Mouse (Mus musculus) layer of hippocampus, adult 9-10 months (tissue): Measurements from ENCODE around the gene Slc30a9.
A peak's percentile ranks its signal among the peaks of the same experiment; 100 is the strongest.

Experiments used
- DNase-seq: peaks from one replicate; pipeline ENCODE4 v3.0.0; 2022; ENCODE audit warnings: low spot score

The Slc30a9 gene

GRCm38 (mm10) chr5:67306698-67307521 is at the start of gene Slc30a9:
Slc30a9 (plus strand) TSS chr5:67306955.
- peak; percentile 54 for DNase-seq

GRCm38 (mm10) chr5:67258473-67258872 is 48.3 kb upstream of the Slc30a9 start:
- DNase-seq: no peak

- no peak for DNase-seq
Measured at GRCm38 (mm10) chr5:67260159-67260530, 46.6 kb upstream of the Slc30a9 start.

GRCm38 (mm10) chr5:67260531-67261371 is 46.0 kb upstream of the Slc30a9 start, which contains the start of gene Tmem33:
Tmem33 (plus strand) TSS chr5:67260565.
- peak; percentile 89 for DNase-seq

GRCm38 (mm10) chr5:67262964-67263363 is 43.8 kb upstream of the Slc30a9 start:
- DNase-seq: no peak

GRCm38 (mm10) chr5:67266106-67266505 is 40.6 kb upstream of the Slc30a9 start:
- no peak for DNase-seq

GRCm38 (mm10) chr5:67269309-67269708 is 37.4 kb upstream of the Slc30a9 start:
- no peak for DNase-seq

- no peak for DNase-seq
Measured at GRCm38 (mm10) chr5:67279407-67279806, 27.3 kb upstream of the Slc30a9 start.

GRCm38 (mm10) chr5:67279840-67280239 is 26.9 kb upstream of the Slc30a9 start:
- no peak for DNase-seq

- DNase-seq: no peak
Measured at GRCm38 (mm10) chr5:67280400-67280799, 26.4 kb upstream of the Slc30a9 start.

- DNase-seq: no peak
Measured at GRCm38 (mm10) chr5:67295029-67295428, 11.7 kb upstream of the Slc30a9 start.

- DNase-seq: no peak
Measured at GRCm38 (mm10) chr5:67295682-67296081, 11.1 kb upstream of the Slc30a9 start.

GRCm38 (mm10) chr5:67296171-67296570 is 10.6 kb upstream of the Slc30a9 start:
- no peak for DNase-seq

GRCm38 (mm10) chr5:67297026-67297813 is 9.5 kb upstream of the Slc30a9 start:
- DNase-seq: no peak

GRCm38 (mm10) chr5:67299847-67300412 is 6.8 kb upstream of the Slc30a9 start:
- DNase-seq: no peak

GRCm38 (mm10) chr5:67300926-67301597 is 5.7 kb upstream of the Slc30a9 start:
- DNase-seq: no peak

GRCm38 (mm10) chr5:67301722-67302331 is 4.9 kb upstream of the Slc30a9 start:
- DNase-seq: no peak

- no peak for DNase-seq
Measured at GRCm38 (mm10) chr5:67303816-67304215, 2.9 kb upstream of the Slc30a9 start.

- no peak for DNase-seq
Measured at GRCm38 (mm10) chr5:67307659-67308222, 986 bp downstream of the Slc30a9 start.

GRCm38 (mm10) chr5:67311811-67312521 is 5.2 kb downstream of the Slc30a9 start:
- DNase-seq: no peak
